Mouse (Mus musculus) intestine, embryonic 14.5 days (tissue): ENCODE results near the gene Tfrc. TPM values are rescaled to one million over a fixed set of nuclear protein-coding genes. Genes with fewer than 3 reads are reported as not detected.

Source experiments
- ATAC-seq: fragments of 200-750 bp; cut with Nextera tagmentation; replicated peaks from 2 replicates; pipeline ENCODE4 v1.8.0; 2017; ENCODE audit warnings: low read depth, moderate number of reproducible peaks, moderate TSS enrichment, moderate library complexity; ENCODE audit not compliant: low FRiP score, low TSS enrichment
- DNase-seq: peaks from one replicate; pipeline ENCODE4 v3.0.0-alpha.2; 2018; ENCODE audit warnings: low spot score
- H3K27ac ChIP-seq: fragments of 300-500 bp; sonication (generic); 2 replicates; pipeline ENCODE4 v1.5.1; 2014; ENCODE audit warnings: low read depth, mild to moderate bottlenecking, control low read depth
- H3K27me3 ChIP-seq: fragments of 300-500 bp; sonication (generic); replicated peaks from 2 replicates; pipeline ENCODE4 v1.6.1; 2014; ENCODE audit warnings: low read length, control low read depth; ENCODE audit not compliant: control insufficient read depth, insufficient read depth
- H3K36me3 ChIP-seq: fragments of 300-500 bp; sonication (generic); 2 replicates; pipeline ENCODE4 v1.6.1; 2014; ENCODE audit warnings: low read length, control low read depth; ENCODE audit not compliant: control insufficient read depth, insufficient read depth
- H3K4me1 ChIP-seq: fragments of 300-500 bp; sonication (generic); replicated peaks from 2 replicates; pipeline ENCODE4 v1.6.1; 2014; ENCODE audit warnings: low read length, control low read depth, mixed read lengths; ENCODE audit not compliant: control insufficient read depth, insufficient read depth
- H3K4me2 ChIP-seq: fragments of 300-500 bp; sonication (generic); 2 replicates; pipeline ENCODE4 v1.6.1; 2014; ENCODE audit warnings: low read length
- H3K4me3 ChIP-seq: fragments of 300-500 bp; sonication (generic); 2 replicates; pipeline ENCODE4 v1.5.1; 2014; ENCODE audit warnings: low read depth, low read length, control low read depth, mixed read lengths
- H3K9ac ChIP-seq: fragments of 300-500 bp; sonication (generic); 2 replicates; pipeline ENCODE4 v1.6.1; 2014; ENCODE audit warnings: mild to moderate bottlenecking, low read length
- H3K9me3 ChIP-seq: fragments of 300-500 bp; sonication (generic); 2 replicates; pipeline ENCODE4 v1.6.1; 2016; ENCODE audit warnings: low read length, control low read depth; ENCODE audit not compliant: control insufficient read depth
- WGBS: fragments of 180-500 bp; shearing (Covaris S2); extraction: QIAGEN DNeasy Blood & Tissue Kit; methylation state at CpG from one replicate; pipeline ENCODE4 v1.1.7; 2014; 5-methylcytosine and 5-hydroxymethylcytosine counted together
- polyA plus RNA-seq: library from polyadenylated mRNA; unstranded; fragments of >200 nt; fragmentation: Nextera tagmentation; extraction: Ambion mirVana; gene quantifications from 2 replicates; pipeline ENCODE4 v1.2.1, GENCODE M21; 2014

The Tfrc gene
- polyA plus RNA-seq, 1 experiment from 2014 or later: 162 TPM

DNA sequence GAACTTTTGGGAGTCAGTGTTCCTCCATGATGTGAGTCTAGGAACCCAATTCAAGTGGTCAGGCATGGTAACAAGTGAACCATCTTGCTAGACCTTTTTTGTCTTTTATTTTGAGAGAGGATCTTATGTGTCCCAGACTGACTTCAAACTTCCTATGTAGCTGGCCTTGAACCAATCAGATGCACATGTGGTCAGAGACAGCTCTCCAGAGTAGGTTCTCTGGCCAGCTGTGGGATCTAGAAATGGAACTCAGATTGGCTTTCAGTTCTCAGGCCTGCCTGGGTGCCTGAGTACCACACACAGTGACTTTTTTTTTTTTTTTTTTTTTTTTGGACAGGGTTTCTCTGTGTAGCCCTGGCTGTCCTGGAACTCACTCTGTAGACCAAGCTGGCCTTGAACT lies 39.0 kb downstream of the Tfrc start:
- Histone ChIP-seq H3K4me3 (no peak overlapping the region), H3K36me3 (no peaks in the 10 kb centered on the region), H3K9me3 (no peaks in the 10 kb centered on the region), H3K9ac (no peak overlapping the region), H3K27ac (no peak overlapping the region), H3K27me3 (no peaks in the 10 kb centered on the region), H3K4me1 (peaks cover 20% of the 10 kb centered on the region), H3K4me2 (no peak overlapping the region)
- ATAC-seq: no peak
- DNase-seq: no peak

DNA sequence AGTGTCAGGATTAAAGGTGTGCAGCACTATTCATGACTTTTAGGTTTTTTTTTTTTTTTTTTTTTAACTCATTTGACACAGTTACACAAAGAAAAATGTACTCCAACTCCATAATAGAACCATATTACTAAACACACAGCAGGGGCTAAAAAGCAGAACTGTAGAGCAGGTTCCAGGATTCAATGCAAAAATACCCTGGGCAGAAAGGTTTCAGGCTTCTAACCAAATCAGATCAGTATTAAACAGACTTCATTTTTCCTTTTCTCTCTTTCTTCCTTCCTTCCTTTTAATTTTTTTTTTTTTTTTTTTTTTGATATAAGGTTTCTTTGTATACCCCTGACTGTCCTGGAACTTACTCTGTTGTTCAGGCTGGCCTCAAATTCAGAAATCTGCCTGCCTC lies 41.7 kb downstream of the Tfrc start:
- H3K4me3 ChIP-seq: no peak overlapping the region
- H3K27me3 ChIP-seq: no peaks in the 10 kb centered on the region
- peaks cover 10% of the 10 kb centered on the region for H3K4me1 ChIP-seq
- H3K9me3 ChIP-seq: no peaks in the 10 kb centered on the region
- no peaks in the 10 kb centered on the region for H3K36me3 ChIP-seq
- no peak overlapping the region for H3K4me2 ChIP-seq
- ATAC-seq: no peak
- no peak for DNase-seq
- H3K27ac ChIP-seq: no peak overlapping the region
- H3K9ac ChIP-seq: no peak overlapping the region

DNA sequence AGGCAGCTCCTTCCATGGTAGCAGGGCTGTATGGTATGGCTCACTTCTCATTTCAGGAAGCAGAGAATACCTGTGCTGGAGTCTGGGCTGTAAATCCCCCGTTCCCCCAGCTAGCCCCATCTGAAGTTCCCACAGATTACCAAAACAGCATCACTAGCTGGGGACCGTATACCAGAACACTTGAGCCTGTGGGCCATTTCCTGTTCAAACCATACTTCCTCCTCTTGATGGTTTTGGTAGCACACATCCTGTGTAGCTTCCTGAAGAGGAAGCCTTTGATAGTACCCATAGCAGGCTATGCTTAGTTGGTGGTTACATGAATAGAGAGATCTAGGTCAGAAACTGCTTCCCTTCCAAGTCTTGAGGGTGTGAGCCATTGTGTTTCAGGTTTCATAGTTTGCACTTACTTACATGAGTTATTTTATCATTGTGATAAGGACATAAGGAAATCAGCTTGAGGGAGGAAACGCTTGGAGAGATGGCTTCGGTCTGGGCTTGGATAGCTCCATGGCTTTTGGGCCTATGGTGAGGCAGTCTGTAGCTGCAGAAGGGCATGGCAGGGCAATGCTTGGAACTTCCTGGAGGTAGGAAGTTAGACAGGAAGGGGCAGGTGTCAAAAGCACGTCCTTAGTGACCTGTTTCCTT lies 42.4 kb downstream of the Tfrc start:
- Histone ChIP-seq H3K36me3 (no peaks in the 10 kb centered on the region), H3K9ac (no peak overlapping the region), H3K4me2 (no peak overlapping the region), H3K27ac (peak overlapping the region; percentile 59; the same call in 1 of the 2 replicates), H3K4me3 (no peak overlapping the region), H3K9me3 (no peaks in the 10 kb centered on the region), H3K4me1 (peaks cover 4% of the 10 kb centered on the region), H3K27me3 (no peaks in the 10 kb centered on the region)
- 85% methylated on average over 5 of the region's 5 CpGs for WGBS
- no peak for ATAC-seq
- DNase-seq: no peak

DNA sequence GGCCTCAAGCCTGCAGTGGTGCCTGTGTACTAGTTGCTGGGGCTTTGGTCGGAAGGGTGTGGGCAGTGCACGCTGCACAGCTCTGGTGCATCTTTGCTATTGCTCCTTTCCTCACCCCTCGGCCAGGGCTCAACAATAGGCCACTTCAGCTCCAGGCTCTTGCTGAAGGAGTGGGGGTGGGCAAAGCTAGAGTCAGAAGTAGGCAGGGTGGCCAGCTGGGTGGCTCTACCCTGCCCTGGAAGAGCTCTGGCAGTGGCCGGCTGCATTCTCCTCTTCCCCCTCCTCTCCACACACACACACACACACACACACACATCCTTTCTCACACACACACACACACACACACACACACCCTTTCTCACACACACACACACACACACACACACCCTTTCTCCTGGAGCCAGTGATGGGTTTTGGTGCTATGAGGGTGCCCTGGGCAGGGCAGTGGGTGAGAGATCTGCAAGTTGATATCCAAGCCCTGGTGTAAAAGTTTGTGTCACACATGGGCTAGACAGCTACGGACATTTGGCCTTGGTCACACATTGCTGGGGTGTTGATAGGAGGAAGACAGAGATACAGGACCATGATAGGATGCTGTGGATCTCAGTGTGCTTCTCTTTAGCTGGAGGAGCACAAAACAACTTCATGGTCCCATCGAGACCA lies 45.5 kb downstream of the Tfrc start:
- no peaks in the 10 kb centered on the region for H3K27me3 ChIP-seq
- no peak for ATAC-seq
- no peaks in the 10 kb centered on the region for H3K36me3 ChIP-seq
- H3K4me1 ChIP-seq: peaks cover 15% of the 10 kb centered on the region
- H3K9ac ChIP-seq: no peak overlapping the region
- no peak overlapping the region for H3K4me2 ChIP-seq
- no peaks in the 10 kb centered on the region for H3K9me3 ChIP-seq
- 86% methylated on average over 6 of the region's 6 CpGs for WGBS
- DNase-seq: no peak
- H3K4me3 ChIP-seq: no peak overlapping the region
- H3K27ac ChIP-seq: no peak overlapping the region

DNA sequence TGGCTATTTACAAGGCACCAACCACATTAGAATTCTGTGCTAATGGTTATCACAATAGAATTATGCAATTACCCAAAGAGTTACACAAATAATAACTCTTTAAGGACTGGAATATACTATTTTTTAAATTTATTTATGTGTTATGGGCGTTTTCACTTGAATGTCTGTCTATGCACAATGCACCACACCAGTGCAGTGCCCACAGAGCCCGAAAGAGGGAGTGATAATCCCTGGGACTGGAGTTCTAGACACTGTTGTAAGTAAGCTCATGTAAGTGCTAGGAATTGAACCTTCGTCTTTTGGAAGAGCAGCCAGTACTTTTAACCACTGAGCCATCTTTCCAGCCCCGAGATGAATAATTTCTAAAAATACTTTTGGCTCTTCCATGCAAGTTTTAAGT lies 46.8 kb downstream of the Tfrc start:
- H3K4me2 ChIP-seq: no peak overlapping the region
- H3K27ac ChIP-seq: no peak overlapping the region
- no peaks in the 10 kb centered on the region for H3K27me3 ChIP-seq
- ATAC-seq (no peak), DNase-seq (no peak)
- H3K4me3 ChIP-seq: no peak overlapping the region
- H3K9me3 ChIP-seq: no peaks in the 10 kb centered on the region
- 93% methylated on average over 4 of the region's 4 CpGs for WGBS
- no peaks in the 10 kb centered on the region for H3K36me3 ChIP-seq
- no peak overlapping the region for H3K9ac ChIP-seq
- peaks cover 27% of the 10 kb centered on the region for H3K4me1 ChIP-seq

DNA sequence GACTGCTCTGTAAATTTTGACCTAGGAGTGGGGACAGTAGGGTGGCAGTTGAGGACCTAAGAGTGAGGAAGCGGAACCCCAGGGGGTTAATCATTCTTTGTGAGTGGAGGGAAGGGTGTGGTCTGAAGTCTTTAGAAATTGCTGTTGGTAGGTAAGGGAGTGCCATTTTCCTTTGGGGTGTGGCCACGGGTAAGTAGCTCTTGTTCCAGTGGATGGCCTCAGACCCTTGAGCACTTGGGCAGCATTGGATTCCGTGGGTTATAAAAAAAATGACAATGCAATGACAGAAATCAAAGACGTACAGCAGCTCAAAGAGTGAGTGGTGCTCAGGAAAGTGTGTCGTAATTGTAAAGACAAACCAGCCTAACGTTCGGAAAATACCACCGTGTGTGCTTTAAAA lies 47.6 kb downstream of the Tfrc start:
- DNase-seq: no peak
- Histone ChIP-seq H3K27ac (no peak overlapping the region), H3K27me3 (no peaks in the 10 kb centered on the region), H3K4me2 (no peak overlapping the region), H3K9me3 (no peaks in the 10 kb centered on the region), H3K36me3 (no peaks in the 10 kb centered on the region), H3K4me3 (no peak overlapping the region), H3K4me1 (peaks cover 34% of the 10 kb centered on the region), H3K9ac (no peak overlapping the region)
- ATAC-seq: no peak
- 79% methylated on average over 8 of the region's 8 CpGs for WGBS

DNA sequence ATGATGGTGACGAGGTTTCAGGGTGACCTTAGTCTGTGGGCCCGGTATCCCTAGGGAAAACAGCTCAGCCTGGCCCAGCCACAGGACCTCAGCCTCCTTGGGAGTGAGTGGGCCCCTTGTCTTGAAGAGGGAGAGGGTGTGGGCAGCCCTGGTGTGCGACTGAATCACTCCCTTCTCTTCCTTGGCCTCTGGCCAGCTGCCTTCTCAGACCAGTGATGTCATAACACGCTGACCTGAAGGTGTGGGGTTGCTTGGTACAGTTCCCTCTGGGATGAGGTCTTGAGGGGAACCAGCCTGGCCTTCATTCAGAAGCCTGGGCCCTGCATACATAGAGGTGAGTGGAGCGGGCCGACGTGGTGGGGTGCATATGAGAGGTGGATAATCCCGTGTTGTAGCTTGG lies 48.1 kb downstream of the Tfrc start:
- ATAC-seq: no peak
- H3K36me3 ChIP-seq: no peaks in the 10 kb centered on the region
- no peaks in the 10 kb centered on the region for H3K27me3 ChIP-seq
- H3K9ac ChIP-seq: no peak overlapping the region
- H3K27ac ChIP-seq: no peak overlapping the region
- H3K4me1 ChIP-seq: peaks cover 39% of the 10 kb centered on the region
- H3K4me3 ChIP-seq: no peak overlapping the region
- no peak for DNase-seq
- H3K9me3 ChIP-seq: no peaks in the 10 kb centered on the region
- 63% methylated on average over 8 of the region's 8 CpGs for WGBS
- no peak overlapping the region for H3K4me2 ChIP-seq

DNA sequence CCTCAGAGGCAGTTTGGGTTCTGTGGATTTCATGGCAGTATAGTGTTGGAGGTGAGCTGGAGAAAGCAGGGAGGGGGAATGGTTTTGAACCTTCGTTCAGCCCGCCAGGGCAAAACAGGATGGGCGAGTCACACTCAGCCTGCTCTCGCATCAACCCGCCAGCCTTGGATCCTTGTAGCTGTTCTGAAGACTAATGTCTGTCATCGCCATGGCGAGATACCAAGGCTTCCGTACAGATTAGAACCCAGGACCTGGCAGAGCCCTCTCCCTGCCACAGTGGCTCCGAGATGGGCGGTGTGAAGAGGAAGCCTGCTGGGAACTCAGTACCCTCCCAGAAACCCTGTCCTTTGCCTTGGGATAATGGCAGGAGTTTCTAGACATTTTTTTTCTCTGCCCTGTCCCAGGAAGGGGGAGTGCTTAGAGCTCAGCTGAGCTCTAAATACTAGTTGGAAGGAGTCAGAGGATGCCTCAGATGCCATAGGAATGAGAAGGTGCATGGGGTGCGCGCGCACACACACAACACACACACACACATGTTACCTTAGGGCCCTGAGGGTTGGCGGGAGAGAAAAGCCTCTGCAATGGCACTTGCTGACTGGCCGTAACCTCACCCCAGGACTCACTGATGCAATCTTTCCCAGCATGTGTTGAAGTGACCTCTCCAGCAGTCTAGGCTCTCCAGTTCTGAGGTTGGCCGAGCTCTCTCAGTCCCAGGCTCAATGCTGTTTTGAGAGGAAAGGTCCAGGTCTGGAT lies 49.0 kb downstream of the Tfrc start:
- Histone ChIP-seq H3K27ac (no peak overlapping the region), H3K9me3 (no peaks in the 10 kb centered on the region), H3K4me2 (no peak overlapping the region), H3K4me1 (peaks cover 47% of the 10 kb centered on the region), H3K9ac (no peak overlapping the region), H3K27me3 (no peaks in the 10 kb centered on the region), H3K4me3 (no peak overlapping the region), H3K36me3 (no peaks in the 10 kb centered on the region)
- no peak for ATAC-seq
- 91% methylated on average over 16 of the region's 16 CpGs for WGBS
- DNase-seq: no peak
